Mouse (Mus musculus) stomach, embryonic 16.5 days (tissue): ENCODE results near the gene Lcn9. TPM values are rescaled to one million over a fixed set of nuclear protein-coding genes. Genes with fewer than 3 reads are reported as not detected.

Source experiments
- ATAC-seq: fragments of 200-750 bp; cut with Nextera tagmentation; 2 replicates; pipeline ENCODE4 v1.8.0; 2017; ENCODE audit warnings: moderate number of reproducible peaks, moderate TSS enrichment; ENCODE audit not compliant: insufficient read depth, low FRiP score
- H3K27ac ChIP-seq: fragments of 300-500 bp; sonication (generic); 2 replicates; pipeline ENCODE4 v1.5.1; 2014; ENCODE audit warnings: low read length
- H3K27me3 ChIP-seq: fragments of 300-500 bp; sonication (generic); 2 replicates; pipeline ENCODE4 v1.6.1; 2014; ENCODE audit warnings: low read length, control low read depth, mixed read lengths; ENCODE audit not compliant: control insufficient read depth, insufficient read depth
- H3K36me3 ChIP-seq: fragments of 300-500 bp; sonication (generic); 2 replicates; pipeline ENCODE4 v1.6.1; 2014; ENCODE audit warnings: low read length; ENCODE audit not compliant: control insufficient read depth, insufficient read depth
- H3K4me1 ChIP-seq: fragments of 300-500 bp; sonication (generic); 2 replicates; pipeline ENCODE4 v1.6.1; 2014; ENCODE audit warnings: low read length, control low read depth, mixed read lengths; ENCODE audit not compliant: control insufficient read depth, insufficient read depth
- H3K4me2 ChIP-seq: fragments of 300-500 bp; sonication (generic); 2 replicates; pipeline ENCODE4 v1.6.1; 2014; ENCODE audit warnings: low read depth, low read length, mixed read lengths
- H3K4me3 ChIP-seq: fragments of 300-500 bp; sonication (generic); replicated peaks from 2 replicates; pipeline ENCODE4 v1.5.1; 2014; ENCODE audit warnings: mild to moderate bottlenecking, low read length
- H3K9ac ChIP-seq: fragments of 300-500 bp; sonication (generic); 2 replicates; pipeline ENCODE4 v1.6.1; 2014; ENCODE audit warnings: low read length
- H3K9me3 ChIP-seq: fragments of 300-500 bp; sonication (generic); replicated peaks from 2 replicates; pipeline ENCODE4 v1.6.1; 2016; ENCODE audit warnings: low read length, control low read depth; ENCODE audit not compliant: control insufficient read depth
- WGBS: fragments of 180-500 bp; shearing (Covaris S2); extraction: QIAGEN DNeasy Blood & Tissue Kit; methylation state at CpG from one replicate; pipeline ENCODE4 v1.1.7; 2014; 5-methylcytosine and 5-hydroxymethylcytosine counted together
- polyA plus RNA-seq: library from polyadenylated mRNA; unstranded; fragments of >200 nt; fragmentation: Nextera tagmentation; extraction: Ambion mirVana; gene quantifications from 2 replicates; pipeline ENCODE4 v1.2.1, GENCODE M21; 2015

Lcn9 gene
- polyA plus RNA-seq, 1 experiment from 2014 or later: not detected

DNA sequence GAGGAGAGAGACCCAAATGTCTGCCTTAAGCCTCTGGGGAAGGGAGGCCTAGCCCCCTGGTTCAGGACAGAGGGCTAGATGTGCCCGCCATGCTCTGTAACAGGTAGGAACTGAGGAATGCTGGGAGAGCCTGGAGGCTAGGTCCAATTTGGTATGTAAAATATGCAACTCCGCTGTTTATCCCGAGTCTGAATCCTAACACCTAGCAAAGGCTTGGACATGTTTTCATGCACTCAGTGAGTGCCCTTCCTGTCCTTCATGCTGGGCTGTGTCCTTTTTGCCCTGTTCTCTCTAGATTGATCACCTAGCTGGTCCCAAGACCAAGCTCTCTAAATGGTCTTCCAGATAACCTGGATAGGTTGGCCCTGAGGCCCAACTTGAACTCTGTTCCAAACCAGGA, 36.9 kb downstream of the Lcn9 start:
- no peak overlapping the region for H3K27ac ChIP-seq
- 89% methylated on average over 3 of the region's 3 CpGs for WGBS
- no peak for ATAC-seq
- no peaks in the 10 kb centered on the region for H3K9me3 ChIP-seq
- H3K4me2 ChIP-seq: no peak overlapping the region
- H3K27me3 ChIP-seq: peaks cover 12% of the 10 kb centered on the region
- H3K4me1 ChIP-seq: peaks cover 5% of the 10 kb centered on the region; the same call in 1 of the 2 replicates
- no peaks in the 10 kb centered on the region for H3K36me3 ChIP-seq
- no peak overlapping the region for H3K9ac ChIP-seq
- no peak overlapping the region for H3K4me3 ChIP-seq

DNA sequence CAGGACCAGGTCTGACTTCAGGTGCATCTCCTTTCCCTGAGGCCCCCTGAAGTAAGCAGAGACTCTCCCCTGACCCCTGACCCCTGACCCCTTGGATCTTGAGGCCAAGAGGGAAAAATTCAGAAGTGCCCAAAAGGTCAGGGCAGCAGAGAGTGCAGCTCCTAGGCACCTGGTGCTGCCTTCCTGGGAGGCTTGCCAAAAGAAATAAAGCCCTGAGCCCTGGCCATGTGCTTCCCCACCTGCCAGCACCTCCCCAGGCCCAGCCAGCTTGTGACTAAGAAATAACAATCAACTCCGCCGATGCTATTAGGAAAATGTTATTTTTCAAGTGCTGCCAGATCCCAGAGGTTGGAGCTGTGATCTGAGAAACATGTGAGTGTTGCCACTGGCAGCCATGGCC, 39.1 kb downstream of the Lcn9 start:
- H3K36me3 ChIP-seq: no peaks in the 10 kb centered on the region
- peaks cover 5% of the 10 kb centered on the region; the same call in 1 of the 2 replicates for H3K4me1 ChIP-seq
- no peak overlapping the region for H3K4me2 ChIP-seq
- H3K4me3 ChIP-seq: no peak overlapping the region
- no peaks in the 10 kb centered on the region for H3K9me3 ChIP-seq
- no peak for ATAC-seq
- peaks cover 17% of the 10 kb centered on the region for H3K27me3 ChIP-seq
- H3K9ac ChIP-seq: no peak overlapping the region
- 57% methylated on average over 2 of the region's 2 CpGs for WGBS
- H3K27ac ChIP-seq: no peak overlapping the region

DNA sequence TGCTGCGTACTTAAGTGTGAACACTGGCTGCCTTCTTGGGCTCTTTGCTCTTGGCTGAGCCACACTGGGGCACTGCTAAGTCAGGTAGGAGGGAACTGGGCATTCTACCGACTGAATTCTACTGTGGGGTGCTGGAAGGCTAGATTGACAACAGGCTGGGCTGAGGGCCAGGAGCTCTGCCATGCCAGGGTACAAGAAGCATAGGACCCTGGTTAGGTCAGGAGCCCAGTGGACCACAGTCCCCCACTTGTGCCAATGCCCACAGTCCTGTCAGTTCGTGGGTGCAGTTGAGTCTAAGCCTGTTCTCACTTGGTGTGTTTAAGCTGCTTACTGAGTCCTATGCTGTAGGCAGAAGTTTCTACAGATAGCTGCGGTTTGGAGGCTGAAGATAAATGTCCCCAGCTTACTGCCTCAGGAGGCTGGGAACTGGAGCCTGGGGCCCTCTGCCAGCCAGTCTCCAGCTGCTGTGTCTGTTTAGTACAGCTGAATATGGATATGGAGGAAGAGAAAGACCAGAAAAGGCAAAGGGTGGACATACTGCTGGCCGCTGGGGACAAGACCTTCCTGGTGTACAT, 39.8 kb downstream of the Lcn9 start:
- peak overlapping the region; percentile 88; the same call in 1 of the 2 replicates for H3K4me2 ChIP-seq
- no peak overlapping the region for H3K9ac ChIP-seq
- ATAC-seq: no peak
- no peak overlapping the region for H3K4me3 ChIP-seq
- no peaks in the 10 kb centered on the region for H3K36me3 ChIP-seq
- no peaks in the 10 kb centered on the region for H3K9me3 ChIP-seq
- WGBS: 58% methylated on average over 5 of the region's 5 CpGs
- H3K4me1 ChIP-seq: peaks cover 5% of the 10 kb centered on the region; the same call in 1 of the 2 replicates
- peaks cover 17% of the 10 kb centered on the region for H3K27me3 ChIP-seq
- H3K27ac ChIP-seq: no peak overlapping the region

DNA sequence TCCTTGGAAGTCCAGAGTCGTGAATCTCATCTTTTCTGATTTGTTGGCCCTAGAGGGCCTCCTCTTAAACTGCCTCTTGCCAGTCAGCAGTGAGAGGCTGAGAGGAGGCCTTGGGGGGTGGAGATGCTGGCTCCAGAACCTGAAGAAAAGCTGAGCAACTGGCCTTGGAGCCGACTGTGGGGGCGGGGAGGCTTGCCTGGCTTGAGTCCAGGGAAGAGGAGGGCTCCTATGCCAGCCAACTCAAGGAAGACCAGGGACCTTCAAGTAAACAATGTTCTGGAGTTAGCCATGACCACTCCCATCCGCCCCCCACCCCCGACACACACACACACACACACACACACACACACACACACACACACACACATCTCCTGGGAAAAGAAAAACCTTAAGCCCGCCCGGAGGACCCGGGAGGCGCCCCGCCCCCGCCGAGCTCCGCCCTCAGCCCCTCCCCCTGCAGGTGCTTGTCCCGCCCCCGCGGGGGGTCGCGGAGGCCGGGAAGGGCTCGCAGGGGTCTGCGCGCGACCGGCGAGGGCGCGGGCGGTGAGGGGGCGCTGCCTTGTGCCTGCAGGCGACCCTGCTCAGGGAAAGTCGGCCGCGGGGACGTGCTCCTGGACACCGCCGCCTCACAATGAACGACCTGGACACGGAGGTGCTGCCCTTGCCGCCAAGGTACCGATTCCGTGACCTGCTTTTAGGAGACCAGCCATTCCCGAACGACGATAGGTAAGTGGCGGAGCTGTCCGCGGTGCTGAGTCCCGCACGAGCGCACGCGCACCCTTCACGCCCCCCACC, 40.6 kb downstream of the Lcn9 start, which contains the start of gene Kcnt1:
Gene Kcnt1 (plus strand): TSS at position 398 of the 795 bp plus-strand sequence.
- no peak within 1 kb of the TSS for H3K27ac ChIP-seq
- no peaks in the 10 kb centered on the region for H3K9me3 ChIP-seq
- H3K36me3 ChIP-seq: no peaks in the 10 kb centered on the region
- peaks cover 17% of the 10 kb centered on the region for H3K27me3 ChIP-seq
- ATAC-seq: peak; percentile 39; the same call in 1 of the 2 replicates
- no peak within 1 kb of the TSS for H3K9ac ChIP-seq
- peak within 1 kb of the TSS; percentile 88 for H3K4me2 ChIP-seq
- under 1% methylated on average over 50 of the region's 53 CpGs for WGBS
- H3K4me1 ChIP-seq: peaks cover 5% of the 10 kb centered on the region; the same call in 1 of the 2 replicates
- peak within 1 kb of the TSS; percentile 48 for H3K4me3 ChIP-seq

DNA sequence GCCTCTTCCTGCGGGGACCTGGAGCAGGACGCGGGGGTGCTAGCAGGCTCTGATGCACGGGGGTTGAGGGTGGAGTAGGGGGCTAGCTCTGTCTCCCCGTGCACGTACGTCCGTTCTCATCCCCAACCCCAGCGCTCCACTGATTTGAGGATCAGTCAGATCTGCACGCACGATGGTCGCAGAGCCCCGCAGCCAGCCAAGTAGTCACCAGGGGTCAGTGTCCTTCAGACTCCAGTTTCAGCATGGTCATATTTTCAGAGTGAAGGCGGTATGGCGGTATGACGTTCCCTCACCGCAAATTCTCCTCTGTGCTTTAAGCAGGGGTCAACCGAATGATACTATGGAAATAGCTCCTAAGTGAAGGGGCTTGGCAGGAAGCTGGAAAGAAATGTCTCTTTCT, 41.3 kb downstream of the Lcn9 start:
- H3K4me2 ChIP-seq: peak overlapping the region; percentile 88
- H3K36me3 ChIP-seq: no peaks in the 10 kb centered on the region
- H3K27me3 ChIP-seq: peaks cover 17% of the 10 kb centered on the region
- peaks cover 5% of the 10 kb centered on the region; the same call in 1 of the 2 replicates for H3K4me1 ChIP-seq
- H3K9ac ChIP-seq: no peak overlapping the region
- ATAC-seq: no peak
- H3K27ac ChIP-seq: no peak overlapping the region
- 5% methylated on average over 18 of the region's 18 CpGs for WGBS
- H3K4me3 ChIP-seq: peak overlapping the region; percentile 48
- H3K9me3 ChIP-seq: no peaks in the 10 kb centered on the region

DNA sequence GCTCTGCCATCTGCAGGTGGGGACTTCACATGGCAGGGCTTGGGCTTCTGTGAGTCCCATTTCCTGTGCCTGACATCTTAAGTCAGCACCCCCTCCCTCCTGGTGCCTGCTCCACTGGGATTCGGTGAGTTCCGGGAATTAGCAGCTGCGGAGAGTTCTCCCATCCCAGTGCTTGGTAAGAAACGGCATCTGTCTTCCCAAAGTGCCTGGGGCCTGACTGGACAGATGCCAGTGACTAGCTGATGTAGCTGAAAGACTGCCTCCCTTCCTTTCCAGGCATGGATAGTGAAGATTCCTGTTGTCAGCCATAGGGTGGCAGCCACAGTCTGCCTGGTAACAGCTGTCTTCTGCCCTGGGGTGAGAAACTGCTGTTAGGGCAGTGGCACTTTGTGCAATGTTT, 42.5 kb downstream of the Lcn9 start:
- peaks cover 5% of the 10 kb centered on the region; the same call in 1 of the 2 replicates for H3K4me1 ChIP-seq
- H3K9me3 ChIP-seq: no peaks in the 10 kb centered on the region
- peaks cover 17% of the 10 kb centered on the region for H3K27me3 ChIP-seq
- no peak for ATAC-seq
- no peak overlapping the region for H3K4me3 ChIP-seq
- WGBS: 12% methylated on average over 4 of the region's 4 CpGs
- no peak overlapping the region for H3K9ac ChIP-seq
- H3K4me2 ChIP-seq: no peak overlapping the region
- no peaks in the 10 kb centered on the region for H3K36me3 ChIP-seq
- H3K27ac ChIP-seq: no peak overlapping the region

DNA sequence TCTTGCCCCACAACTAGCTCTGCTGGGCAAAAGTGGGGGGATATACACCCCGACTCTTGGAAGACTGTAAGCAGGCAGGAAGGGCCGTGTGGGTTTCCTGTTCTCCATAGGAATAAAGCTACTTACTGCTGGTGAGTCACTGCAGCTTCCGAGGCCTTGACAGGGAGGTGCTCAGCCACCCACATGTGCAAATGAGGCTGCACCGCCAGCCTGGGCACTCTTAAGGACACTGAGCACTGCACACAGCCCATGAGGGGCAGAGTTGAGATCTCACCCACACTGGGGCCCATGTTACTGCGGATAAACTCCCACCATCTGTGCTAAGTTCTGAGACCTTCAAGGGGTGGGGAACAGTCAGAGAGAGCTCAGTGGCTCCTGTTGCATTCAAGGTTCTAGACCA, 43.7 kb downstream of the Lcn9 start:
- Histone ChIP-seq H3K36me3 (no peaks in the 10 kb centered on the region), H3K9ac (no peak overlapping the region), H3K27me3 (peaks cover 17% of the 10 kb centered on the region), H3K9me3 (no peaks in the 10 kb centered on the region), H3K27ac (no peak overlapping the region), H3K4me3 (no peak overlapping the region), H3K4me2 (no peak overlapping the region), H3K4me1 (peaks cover 5% of the 10 kb centered on the region; the same call in 1 of the 2 replicates)
- WGBS: 59% methylated on average over 5 of the region's 5 CpGs
- ATAC-seq: no peak

Other genes starting within 250 kb of the Lcn9 start
- 74.0 and 87.4 TPM in 2 replicates for gene Mamdc4, start 248.3 kb upstream of the Lcn9 start, polyA plus RNA-seq
- 120 and 123 TPM in 2 replicates for gene Phpt1, start 247.9 kb upstream of the Lcn9 start, polyA plus RNA-seq
- gene Ajm1, start 241.4 kb upstream of the Lcn9 start, polyA plus RNA-seq: 0.26 and 0.94 TPM in 2 replicates
- gene Rabl6, start 214.6 kb upstream of the Lcn9 start, polyA plus RNA-seq: 56.4 and 60.3 TPM in 2 replicates
- 0.09 and 0.15 TPM in 2 replicates for gene Ccdc183, start 205.5 kb upstream of the Lcn9 start, polyA plus RNA-seq
- 27.8 and 33.9 TPM in 2 replicates for gene Tmem141, start 201.1 kb upstream of the Lcn9 start, polyA plus RNA-seq
- gene Fcna, start 195.1 kb upstream of the Lcn9 start, polyA plus RNA-seq: 4.9 and 5.3 TPM in 2 replicates
- gene Lcn8, start 170.0 kb upstream of the Lcn9 start, polyA plus RNA-seq: 0.37 TPM in 1 of 2 replicates, not detected in the other
- gene Lcn5, start 165.2 kb upstream of the Lcn9 start, polyA plus RNA-seq: not detected in 2 replicates
- gene Lcn6, start 146.4 kb upstream of the Lcn9 start, polyA plus RNA-seq: not detected in 2 replicates
- gene Lcn10, start 140.4 kb upstream of the Lcn9 start, polyA plus RNA-seq: not detected in 2 replicates
- gene Obp2a, start 123.1 kb upstream of the Lcn9 start, polyA plus RNA-seq: not detected in 2 replicates
- 62.0 and 73.4 TPM in 2 replicates for gene Bmyc, start 116.4 kb upstream of the Lcn9 start, polyA plus RNA-seq
- not detected in 2 replicates for gene Obp2b, start 86.1 kb upstream of the Lcn9 start, polyA plus RNA-seq
- not detected in 2 replicates for gene Lcn3, start 57.6 kb upstream of the Lcn9 start, polyA plus RNA-seq
- not detected in 2 replicates for gene Lcn11, start 46.1 kb upstream of the Lcn9 start, polyA plus RNA-seq
- gene Gm13539, start 40.9 kb upstream of the Lcn9 start, polyA plus RNA-seq: not detected in 2 replicates
- not detected in 2 replicates for gene Glt6d1, start 7.3 kb upstream of the Lcn9 start, polyA plus RNA-seq
- 0.13 TPM in 1 of 2 replicates, not detected in the other for gene Sohlh1, start 24.1 kb downstream of the Lcn9 start, polyA plus RNA-seq
- 0.65 and 0.90 TPM in 2 replicates for gene Kcnt1, start 40.6 kb downstream of the Lcn9 start, polyA plus RNA-seq
- 7.3 and 7.6 TPM in 2 replicates for gene Camsap1, start 160.1 kb downstream of the Lcn9 start, polyA plus RNA-seq
- 72.6 and 81.4 TPM in 2 replicates for gene Ubac1, start 198.6 kb downstream of the Lcn9 start, polyA plus RNA-seq